Mouse (Mus musculus): ENCODE measurements around the gene Magix. TPM values are rescaled to one million over a fixed set of nuclear protein-coding genes. Genes with fewer than 3 reads are reported as not detected.

The Magix gene
- 0.02 and 0.16 TPM in 2 replicates for polyA plus RNA-seq (2012)

GRCm38 (mm10) chrX:7680864-7681263, at the start of gene Magix:
TSS of gene Magix (minus strand) at chrX:7681251.

GRCm38 (mm10) chrX:7728215-7728921, 47.3 kb upstream of the Magix start, which contains the start of gene Praf2:
TSS of gene Praf2 (plus strand) at chrX:7728439.

GRCm38 (mm10) chrX:7721514-7722281, 40.6 kb upstream of the Magix start, which contains the start of gene Gm45208:
TSS of gene Gm45208 (plus strand) at chrX:7722245.

GRCm38 (mm10) chrX:7714135-7714899, 33.3 kb upstream of the Magix start, which contains the start of gene Wdr45:
TSS of gene Wdr45 (plus strand) at chrX:7714333.

GRCm38 (mm10) chrX:7696954-7697381, 15.9 kb upstream of the Magix start, which contains the start of gene Gpkow:
TSS of gene Gpkow (plus strand) at chrX:7697131.

GRCm38 (mm10) chrX:7670921-7671623, 10.0 kb downstream of the Magix start, which contains the start of gene Plp2:
TSS of gene Plp2 (minus strand) at chrX:7671390.

GRCm38 (mm10) chrX:7657221-7657639, 23.8 kb downstream of the Magix start, which contains the start of gene Prickle3:
TSS of gene Prickle3 (plus strand) at chrX:7657260.

GRCm38 (mm10) chrX:7638401-7639091, 42.5 kb downstream of the Magix start, which contains the start of gene Syp:
TSS of gene Syp (plus strand) at chrX:7638471.

Other genes starting within 250 kb of the Magix start
- gene Foxp3, start 107.6 kb downstream of the Magix start, polyA plus RNA-seq (2012), result 0.33 TPM in 1 of 2 replicates, not detected in the other
- 1.0 and 1.5 TPM in 2 replicates for gene Ppp1r3f, start 107.0 kb downstream of the Magix start, polyA plus RNA-seq (2012)
- gene Ccdc22, start 75.7 kb downstream of the Magix start, polyA plus RNA-seq (2012), result 54.9 and 59.4 TPM in 2 replicates
- gene Cacna1f, start 74.2 kb downstream of the Magix start, polyA plus RNA-seq (2012), result 0.15 and 0.20 TPM in 2 replicates
- gene Syp, start 42.8 kb downstream of the Magix start, polyA plus RNA-seq (2012), result 0.37 and 0.49 TPM in 2 replicates
- 21.9 and 25.7 TPM in 2 replicates for gene Prickle3, start 24.0 kb downstream of the Magix start, polyA plus RNA-seq (2012)
- gene Plp2, start 9.9 kb downstream of the Magix start, polyA plus RNA-seq (2012), result 78.6 and 85.3 TPM in 2 replicates
- gene Gpkow, start 15.9 kb upstream of the Magix start, polyA plus RNA-seq (2012), result 7.6 and 9.3 TPM in 2 replicates
- 29.1 and 38.9 TPM in 2 replicates for gene Wdr45, start 33.1 kb upstream of the Magix start, polyA plus RNA-seq (2012)
- 5.4 and 5.5 TPM in 2 replicates for gene Gm45208, start 41.0 kb upstream of the Magix start, polyA plus RNA-seq (2012)
- gene Praf2, start 47.2 kb upstream of the Magix start, polyA plus RNA-seq (2012), result 13.0 and 14.3 TPM in 2 replicates
- gene Ccdc120, start 69.7 kb upstream of the Magix start, polyA plus RNA-seq (2012), result 9.2 and 12.0 TPM in 2 replicates
- gene Tfe3, start 81.3 kb upstream of the Magix start, polyA plus RNA-seq (2012), result 35.0 and 39.3 TPM in 2 replicates
- gene Gripap1, start 108.5 kb upstream of the Magix start, polyA plus RNA-seq (2012), result 30.7 and 49.9 TPM in 2 replicates
- 0.55 and 0.57 TPM in 2 replicates for gene Kcnd1, start 141.0 kb upstream of the Magix start, polyA plus RNA-seq (2012)
- gene Otud5, start 160.1 kb upstream of the Magix start, polyA plus RNA-seq (2012), result 82.6 and 87.6 TPM in 2 replicates
- gene Pim2, start 197.0 kb upstream of the Magix start, polyA plus RNA-seq (2012), result 24.2 and 25.3 TPM in 2 replicates
- gene Slc35a2, start 202.8 kb upstream of the Magix start, polyA plus RNA-seq (2012), result 43.2 and 61.9 TPM in 2 replicates
- 168 and 179 TPM in 2 replicates for gene Pqbp1, start 218.0 kb upstream of the Magix start, polyA plus RNA-seq (2012)
- 115 and 120 TPM in 2 replicates for gene Timm17b, start 218.1 kb upstream of the Magix start, polyA plus RNA-seq (2012)
- gene Gm10491, start 226.6 kb upstream of the Magix start, polyA plus RNA-seq (2012), result not detected in 2 replicates
- gene Gm10490, start 228.3 kb upstream of the Magix start, polyA plus RNA-seq (2012), result not detected in 2 replicates
- gene Pcsk1n, start 238.6 kb upstream of the Magix start, polyA plus RNA-seq (2012), result 0.06 TPM in 2 replicates
- not detected in 2 replicates for gene Eras, start 247.4 kb upstream of the Magix start, polyA plus RNA-seq (2012)

All from megakaryocyte-erythroid progenitor cell, adult 5 weeks (primary cell).